Mouse (Mus musculus): ENCODE measurements around the gene Dip2a. TPM values are rescaled to one million over a fixed set of nuclear protein-coding genes. Genes with fewer than 3 reads are reported as not detected.

Dip2a gene
- polyA plus RNA-seq, 1 experiment from 2014 or later: 5.6 TPM

- no peaks in the 10 kb centered on the region for H3K27me3 ChIP-seq (replicated peaks; ENCODE audit: control insufficient read depth, insufficient read depth, low read length)
- 95% methylated on average over 6 of the region's 6 CpGs for WGBS
- no peak overlapping the region for H3K4me2 ChIP-seq (ENCODE audit: low read length)
- ATAC-seq: no peak
- H3K9me3 ChIP-seq (replicated peaks; ENCODE audit: control insufficient read depth, low read length): peaks cover 10% of the 10 kb centered on the region; the same call in 1 of the 2 replicates
- H3K36me3 ChIP-seq (ENCODE audit: control insufficient read depth, insufficient read depth, low read length): peaks cover 94% of the 10 kb centered on the region
- no peaks in the 10 kb centered on the region for H3K4me1 ChIP-seq (ENCODE audit: control insufficient read depth, insufficient read depth, low read length)
- no peak overlapping the region for H3K27ac ChIP-seq (ENCODE audit: low read depth, low read length)
- no peak overlapping the region for H3K4me3 ChIP-seq (ENCODE audit: low read depth, low read length)
- no peak for DNase-seq (ENCODE audit: low spot score)
- H3K9ac ChIP-seq (ENCODE audit: low read length): no peak overlapping the region
Measured at GRCm38 (mm10) chr10:76212121-76212520, 133.0 kb downstream of the Dip2a start.

DNA sequence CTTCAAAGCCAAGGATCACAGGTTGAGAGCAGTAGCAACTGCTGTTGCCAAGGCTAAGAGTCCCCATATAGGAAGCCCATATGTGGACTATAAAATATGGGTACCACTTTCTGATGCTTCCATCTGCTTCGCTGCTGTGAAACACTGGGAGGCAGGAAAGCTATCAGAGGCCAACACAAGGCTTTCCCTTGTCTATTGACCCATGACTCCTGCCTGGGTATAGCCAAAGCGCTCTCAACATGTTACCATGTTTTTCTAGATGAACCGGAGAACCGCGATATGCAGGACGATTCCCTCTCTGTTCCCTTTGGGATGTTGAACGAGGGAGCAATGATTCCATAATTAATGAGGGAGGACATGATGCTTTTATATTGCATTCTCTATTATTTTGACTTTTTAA lies 134.3 kb downstream of the Dip2a start:
- Histone ChIP-seq H3K36me3 (ENCODE audit: control insufficient read depth, insufficient read depth, low read length) (peaks cover 93% of the 10 kb centered on the region), H3K4me1 (ENCODE audit: control insufficient read depth, insufficient read depth, low read length) (no peaks in the 10 kb centered on the region), H3K4me3 (ENCODE audit: low read depth, low read length) (no peak overlapping the region), H3K9ac (ENCODE audit: low read length) (no peak overlapping the region), H3K9me3 (replicated peaks; ENCODE audit: control insufficient read depth, low read length) (peaks cover 10% of the 10 kb centered on the region; the same call in 1 of the 2 replicates), H3K4me2 (ENCODE audit: low read length) (no peak overlapping the region), H3K27ac (ENCODE audit: low read depth, low read length) (no peak overlapping the region), H3K27me3 (replicated peaks; ENCODE audit: control insufficient read depth, insufficient read depth, low read length) (no peaks in the 10 kb centered on the region)
- WGBS: 93% methylated on average over 7 of the region's 7 CpGs
- ATAC-seq: no peak
- DNase-seq (ENCODE audit: low spot score): no peak

Other genes with a start within 250 kb of the Dip2a start
- not detected in 2 replicates for gene Slc5a4b, start 234.3 kb downstream of the Dip2a start, polyA plus RNA-seq (2014; fragmentation: Nextera tagmentation; extraction: Ambion mirVana)
- not detected in 2 replicates for gene Slc5a4a, start 197.8 kb downstream of the Dip2a start, polyA plus RNA-seq (2014; fragmentation: Nextera tagmentation; extraction: Ambion mirVana)
- gene Prmt2, start 107.4 kb downstream of the Dip2a start, polyA plus RNA-seq (2014; fragmentation: Nextera tagmentation; extraction: Ambion mirVana): 279 and 307 TPM in 2 replicates
- 0.42 and 0.77 TPM in 2 replicates for gene S100b, start 91.4 kb downstream of the Dip2a start, polyA plus RNA-seq (2014; fragmentation: Nextera tagmentation; extraction: Ambion mirVana)
- not detected in 2 replicates for gene AC141477.1, start 95.2 kb upstream of the Dip2a start, polyA plus RNA-seq (2014; fragmentation: Nextera tagmentation; extraction: Ambion mirVana)
- 9.6 and 10.5 TPM in 2 replicates for gene Pcnt, start 97.5 kb upstream of the Dip2a start, polyA plus RNA-seq (2014; fragmentation: Nextera tagmentation; extraction: Ambion mirVana)
- not detected in 2 replicates for gene 2610028H24Rik, start 103.8 kb upstream of the Dip2a start, polyA plus RNA-seq (2014; fragmentation: Nextera tagmentation; extraction: Ambion mirVana)
- gene Mcm3ap, start 123.6 kb upstream of the Dip2a start, polyA plus RNA-seq (2014; fragmentation: Nextera tagmentation; extraction: Ambion mirVana): 65.3 and 73.1 TPM in 2 replicates
- 4.6 and 5.2 TPM in 2 replicates for gene Ybey, start 123.8 kb upstream of the Dip2a start, polyA plus RNA-seq (2014; fragmentation: Nextera tagmentation; extraction: Ambion mirVana)
- gene Lss, start 186.3 kb upstream of the Dip2a start, polyA plus RNA-seq (2014; fragmentation: Nextera tagmentation; extraction: Ambion mirVana): 36.1 and 38.9 TPM in 2 replicates
- gene Spatc1l, start 217.0 kb upstream of the Dip2a start, polyA plus RNA-seq (2014; fragmentation: Nextera tagmentation; extraction: Ambion mirVana): 0.21 TPM in 1 of 2 replicates, not detected in the other
- not detected in 2 replicates for gene Ftcd, start 230.4 kb upstream of the Dip2a start, polyA plus RNA-seq (2014; fragmentation: Nextera tagmentation; extraction: Ambion mirVana)